Mouse (Mus musculus): Measurements from ENCODE around the gene Hbq1a.

The Hbq1a gene

DNA sequence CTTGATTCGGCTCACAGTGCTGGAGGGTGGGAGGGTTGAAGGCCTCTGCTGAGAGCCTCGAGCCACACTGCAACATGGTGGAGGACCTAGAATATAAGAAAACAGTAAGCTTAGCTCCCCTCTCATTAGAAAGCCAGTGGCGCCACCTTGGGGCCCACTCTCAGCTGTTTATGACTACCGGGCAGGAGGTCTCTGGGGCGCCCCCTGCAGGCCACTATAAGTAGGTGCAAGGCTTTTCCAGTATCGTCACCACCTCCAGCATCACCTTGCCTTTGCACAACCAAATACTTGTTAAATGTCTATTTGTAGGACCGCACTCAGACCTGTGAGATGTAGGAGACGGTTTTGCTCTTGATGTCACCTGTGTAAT, 21.3 kb downstream of the Hbq1a start:
- peak; percentile 60 for DNase-seq (ENCODE audit: inconsistent ontology term)

- peak; percentile 92 for DNase-seq (ENCODE audit: inconsistent ontology term)
Measured at GRCm38 (mm10) chr11:32324609-32325008, 24.7 kb downstream of the Hbq1a start.

DNA sequence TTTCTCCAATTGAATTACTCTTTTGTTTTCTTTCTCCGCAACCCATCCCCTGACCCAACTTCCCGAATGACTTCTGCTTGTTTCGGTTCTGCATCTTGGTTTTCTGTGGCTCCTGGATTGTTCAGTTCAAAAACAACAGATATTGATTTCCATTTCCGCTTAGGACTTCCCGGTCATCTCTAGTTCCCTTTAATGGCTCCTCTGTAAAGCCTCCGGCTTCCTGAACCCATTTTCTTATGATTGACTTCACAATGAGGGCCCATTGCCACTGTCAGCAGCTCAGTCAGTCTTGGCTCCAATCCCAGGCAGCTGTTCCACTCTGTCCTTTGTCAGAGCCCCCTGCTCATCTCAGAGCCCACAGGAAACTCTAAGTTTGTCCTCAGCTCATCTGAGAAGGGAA, 31.2 kb downstream of the Hbq1a start:
- DNase-seq (ENCODE audit: inconsistent ontology term), result no peak

- DNase-seq (ENCODE audit: inconsistent ontology term), result peak; percentile 84
Measured at GRCm38 (mm10) chr11:32331861-32332260, 32.0 kb downstream of the Hbq1a start.

DNA sequence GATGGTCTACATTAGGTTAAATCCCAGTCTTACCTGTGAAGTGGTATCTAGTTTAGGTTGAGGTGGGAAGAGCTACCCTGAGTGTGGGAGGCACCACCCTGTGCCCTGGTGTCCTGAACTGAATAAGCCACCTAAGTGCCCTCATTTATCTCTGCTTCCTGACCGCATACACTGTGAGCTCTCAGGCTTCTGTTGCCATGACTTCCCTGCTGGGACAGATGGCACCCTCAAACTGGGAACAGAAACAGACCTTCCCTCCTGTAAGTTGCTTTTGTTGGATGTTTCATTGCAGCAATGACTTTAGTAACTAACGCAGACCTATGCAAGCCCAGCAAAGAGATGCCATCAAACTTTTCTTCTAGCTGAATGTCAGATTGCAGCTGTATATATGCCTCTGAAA, 33.4 kb downstream of the Hbq1a start:
- no peak for DNase-seq (ENCODE audit: inconsistent ontology term)

- no peak for DNase-seq (ENCODE audit: inconsistent ontology term)
Measured at GRCm38 (mm10) chr11:32336435-32336907, 36.6 kb downstream of the Hbq1a start.

DNA sequence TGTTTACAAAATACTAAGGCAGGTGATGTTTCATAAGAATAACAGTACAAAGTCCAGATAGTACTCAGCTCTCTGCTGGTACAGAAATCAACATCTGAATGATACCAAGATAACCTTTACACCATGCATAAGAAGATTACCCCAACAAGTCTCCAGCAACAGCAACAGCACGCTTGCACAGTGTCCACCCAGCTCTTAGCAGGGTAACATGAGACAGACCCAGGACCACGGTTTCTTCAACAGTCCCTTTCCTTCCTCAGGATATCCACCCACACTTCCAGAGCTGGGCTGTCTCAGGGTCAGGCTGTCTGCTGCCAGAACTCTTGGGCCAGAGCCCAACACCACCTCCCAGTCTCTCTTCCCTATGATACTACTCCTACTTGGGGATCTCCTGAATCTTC, 39.3 kb downstream of the Hbq1a start:
- no peak for DNase-seq (ENCODE audit: inconsistent ontology term)

- peak; percentile 48 for DNase-seq (ENCODE audit: inconsistent ontology term)
Measured at GRCm38 (mm10) chr11:32340476-32341473, 40.9 kb downstream of the Hbq1a start.

DNA sequence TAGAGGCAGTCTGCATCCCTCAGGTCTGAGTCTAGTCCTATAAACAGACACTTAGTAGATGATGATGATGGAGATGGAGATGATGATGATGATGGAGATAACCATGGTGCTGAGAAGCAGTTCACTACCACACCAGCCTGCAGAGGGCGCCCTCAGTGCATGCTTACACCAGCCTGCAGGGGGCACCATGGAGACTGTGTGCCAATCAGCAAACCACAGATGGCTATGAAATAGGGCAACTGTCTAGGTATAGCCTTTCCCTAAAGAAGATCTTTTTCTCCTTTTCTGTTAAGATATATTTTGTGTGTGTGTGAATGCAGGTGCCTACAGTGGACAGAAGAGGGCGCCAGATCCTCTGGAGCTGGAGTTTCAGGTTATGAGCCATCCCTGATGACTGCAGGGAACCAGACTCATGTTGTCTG, 42.9 kb downstream of the Hbq1a start:
- DNase-seq (ENCODE audit: inconsistent ontology term), result no peak

DNA sequence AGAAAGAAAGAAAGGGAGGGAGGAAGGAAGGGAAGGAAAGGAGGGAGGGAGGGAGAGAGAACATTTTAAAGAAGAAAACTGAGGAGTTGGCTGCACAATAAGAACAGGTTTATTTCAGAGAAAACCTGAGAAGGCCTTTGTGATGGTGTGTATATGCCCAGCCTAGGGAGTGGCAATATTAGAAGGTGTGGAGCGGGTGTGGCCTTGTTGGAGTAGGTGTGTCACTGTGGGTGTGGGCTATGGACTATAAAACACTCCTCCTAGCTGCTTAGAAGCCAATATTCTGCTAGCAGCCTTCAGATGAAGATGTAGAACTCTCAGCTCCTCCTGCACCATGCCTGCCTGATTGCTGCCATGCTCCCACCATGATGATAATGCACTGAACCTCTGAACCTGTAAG, 43.5 kb downstream of the Hbq1a start:
- DNase-seq (ENCODE audit: inconsistent ontology term), result no peak

GRCm38 (mm10) chr11:32345504-32346297, 45.8 kb downstream of the Hbq1a start:
- DNase-seq (ENCODE audit: inconsistent ontology term), result peak; percentile 79

DNA sequence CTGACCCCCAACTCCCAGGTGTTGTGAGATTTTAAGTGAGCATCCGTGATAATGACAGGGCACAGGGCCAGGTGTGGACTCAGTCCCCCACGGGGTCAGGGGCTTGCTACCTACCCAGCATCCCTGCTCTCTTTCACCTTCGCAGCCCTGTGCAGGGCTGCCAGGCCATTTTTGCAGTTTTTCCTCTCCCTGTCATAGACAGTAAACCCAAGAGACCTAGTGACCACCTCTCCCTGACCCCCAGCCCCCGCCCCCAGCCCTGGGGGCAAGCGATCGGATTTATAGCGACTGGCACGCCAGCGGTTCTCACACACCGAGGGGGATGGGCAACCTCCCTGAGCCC, 47.4 kb downstream of the Hbq1a start:
- no peak for DNase-seq (ENCODE audit: inconsistent ontology term)

DNA sequence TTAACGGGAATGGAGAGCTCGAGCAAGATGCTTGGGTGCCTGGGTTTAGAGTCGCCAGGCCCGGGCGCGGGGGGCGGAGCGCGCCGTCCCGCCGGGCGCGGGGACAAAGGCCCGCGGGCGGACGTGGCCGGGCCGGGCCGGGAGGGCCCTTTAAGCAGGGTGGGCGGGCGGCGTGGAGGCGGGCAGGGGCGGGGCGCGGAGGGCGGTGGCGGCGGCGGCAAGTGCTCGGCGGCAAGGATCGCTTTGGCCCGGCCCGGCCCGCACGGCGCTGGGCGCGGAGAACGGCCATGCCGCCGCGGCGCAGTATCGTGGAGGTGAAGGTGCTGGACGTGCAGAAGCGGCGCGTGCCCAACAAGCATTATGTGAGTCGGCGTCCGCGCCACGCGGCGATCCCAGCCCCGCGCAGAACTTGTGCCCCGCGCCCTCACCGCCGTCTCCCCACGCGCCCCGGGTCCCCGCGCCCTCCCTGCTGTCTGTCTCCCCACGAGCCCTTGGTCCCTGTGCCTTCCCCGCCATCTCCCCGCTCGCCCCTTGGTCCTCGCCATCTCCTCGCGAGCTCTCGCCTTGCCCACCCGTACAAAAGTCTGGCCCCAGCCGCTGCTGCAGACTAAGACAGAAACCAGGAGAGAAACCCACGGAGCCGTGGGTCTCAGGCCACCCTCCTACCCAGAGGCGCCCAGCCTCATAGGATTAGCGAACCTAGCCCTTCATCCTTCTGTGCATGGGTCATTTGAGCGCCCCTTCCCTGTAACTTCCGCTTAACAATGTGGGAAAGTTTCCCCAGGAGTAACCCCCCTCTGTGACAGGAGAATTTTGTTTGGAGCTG, 48.0 kb downstream of the Hbq1a start, which contains the start of gene Sh3pxd2b:
Sh3pxd2b (plus strand) TSS at position 214 of the 826 bp plus-strand sequence.
- DNase-seq (ENCODE audit: inconsistent ontology term), result peak; percentile 82

- DNase-seq (ENCODE audit: inconsistent ontology term), result peak; percentile 48
Measured at GRCm38 (mm10) chr11:32348433-32349283, 48.8 kb downstream of the Hbq1a start.

DNA sequence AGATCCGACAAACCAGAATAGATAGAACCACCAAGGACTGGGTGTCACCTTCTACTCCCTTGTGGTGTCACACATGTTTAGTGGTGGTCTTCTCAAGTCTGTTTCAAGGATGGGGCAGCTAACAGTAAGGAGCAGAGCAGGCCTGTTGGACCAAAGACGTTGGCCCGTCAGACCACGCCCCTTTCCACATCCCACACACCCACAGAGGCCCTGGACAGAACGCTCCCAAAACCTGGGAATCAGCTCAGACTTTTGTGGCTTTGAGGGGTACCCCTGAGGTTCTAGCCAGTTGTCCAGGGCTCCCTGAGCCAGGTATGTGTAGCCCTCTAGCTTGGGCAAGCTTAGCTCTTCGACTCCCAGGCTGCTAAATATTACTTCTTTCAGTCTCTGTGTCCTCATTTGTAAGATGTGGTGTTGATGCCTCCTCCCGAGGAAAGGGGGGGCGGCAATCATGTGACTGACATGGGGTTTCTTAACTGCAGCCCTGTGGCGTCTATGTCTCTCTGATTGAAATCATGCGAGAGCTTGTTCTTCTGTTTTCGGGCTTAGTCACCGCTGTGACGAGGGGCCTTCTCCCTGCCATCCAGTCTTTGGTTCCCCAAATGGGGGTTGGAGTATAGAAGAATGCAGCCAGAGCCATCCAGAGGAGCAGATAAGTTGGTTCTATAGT, 49.5 kb downstream of the Hbq1a start:
- DNase-seq (ENCODE audit: inconsistent ontology term), result peak; percentile 81
